Mouse (Mus musculus): ENCODE data around the gene Zfand5.
"Not testable (repeated sequence)": the region's sequence is repeated elsewhere in the genome, so short reads cannot be mapped to it uniquely, and the experiment has no call there.

GRCm38 (mm10) chr19:21248730-21249129 lies 23.3 kb upstream of the Zfand5 start:
- TF ChIP-seq POLR2A (IDR thresholded peaks at IDR 0.05; ENCODE audit: insufficient read depth, low read length); CTCF (IDR thresholded peaks at IDR 0.05; ENCODE audit: low read depth, low read length); EP300 (IDR thresholded peaks at IDR 0.05; ENCODE audit: insufficient read depth, low read depth, low read length): not testable (repeated sequence)
